Mouse (Mus musculus): ENCODE data around the gene Espn. TPM values are rescaled to one million over a fixed set of nuclear protein-coding genes. Genes with fewer than 3 reads are reported as not detected.

The Espn gene
- polyA plus RNA-seq, 1 experiment from 2014 or later = 2.0 TPM

DNA sequence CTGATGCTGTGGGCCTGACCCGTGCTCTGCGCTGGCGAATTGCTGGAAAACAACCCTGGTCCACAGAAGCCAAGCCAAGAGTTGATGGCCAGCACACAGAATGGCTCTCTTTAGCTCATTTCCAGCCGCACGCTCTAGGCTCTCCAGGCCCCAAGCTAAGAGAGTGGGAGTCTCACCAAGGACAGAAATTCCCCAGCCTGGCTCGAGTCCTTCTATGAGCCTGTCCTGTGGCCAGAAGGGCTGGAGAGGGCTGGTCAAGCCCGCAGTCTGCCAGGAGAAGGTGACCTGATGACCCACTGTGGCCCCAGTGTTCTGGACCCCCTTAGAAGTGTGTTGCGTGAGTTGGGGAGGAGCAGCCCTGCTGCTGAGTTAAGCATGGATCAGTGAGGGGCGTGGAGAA, 75.0 kb downstream of the Espn start:
- TF ChIP-seq CTCF (IDR thresholded peaks at IDR 0.05) (no peak), EP300 (IDR thresholded peaks at IDR 0.05) (no peak)
- no peak overlapping the region for H3K4me3 ChIP-seq (ENCODE audit: low read depth, low read length)
- H3K9me3 ChIP-seq (ENCODE audit: low read length) = no peaks in the 10 kb centered on the region
- H3K27ac ChIP-seq (ENCODE audit: low read length) = no peak overlapping the region
- 0 out of 2 replicates have a peak, but pooled peaks cover 5% of the 10 kb centered on the region for H3K4me1 ChIP-seq (ENCODE audit: insufficient read depth, low read depth, low read length)
- H3K27me3 ChIP-seq (replicated peaks; ENCODE audit: insufficient read depth, low read length) = no peaks in the 10 kb centered on the region
- H3K9ac ChIP-seq (replicated peaks; ENCODE audit: low read depth) = no peak overlapping the region
- H3K36me3 ChIP-seq (ENCODE audit: insufficient read depth, low read length) = no peaks in the 10 kb centered on the region
- ATAC-seq (no peak), DNase-seq (ENCODE audit: low spot score) (no peak)
- no peak overlapping the region for H3K4me2 ChIP-seq (replicated peaks; ENCODE audit: low read depth, low read length)
- WGBS = 86% methylated on average over 9 of the region's 9 CpGs

DNA sequence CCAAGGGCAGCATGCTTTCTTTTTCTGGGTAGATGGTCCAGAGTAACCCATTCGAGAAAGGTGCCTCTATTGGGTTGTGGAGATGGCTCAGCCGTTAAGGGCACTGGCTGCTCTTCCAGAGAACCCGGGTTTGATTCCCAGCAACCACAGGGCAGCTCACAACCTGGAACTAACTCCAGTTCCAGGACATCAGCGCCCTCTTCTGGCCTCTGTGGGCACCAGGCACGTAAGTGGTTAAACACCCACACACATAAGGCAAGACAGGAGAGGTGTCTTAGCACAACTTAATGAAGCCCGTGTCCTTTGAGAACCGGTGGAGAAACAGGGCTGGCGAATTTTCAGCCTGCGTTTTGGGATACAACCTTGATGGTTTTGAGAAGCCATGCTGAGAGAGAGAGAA, 77.6 kb downstream of the Espn start:
- Histone ChIP-seq H3K9ac (replicated peaks; ENCODE audit: low read depth) (no peak overlapping the region), H3K4me3 (ENCODE audit: low read depth, low read length) (no peak overlapping the region), H3K36me3 (ENCODE audit: insufficient read depth, low read length) (no peaks in the 10 kb centered on the region), H3K27ac (ENCODE audit: low read length) (no peak overlapping the region), H3K4me2 (replicated peaks; ENCODE audit: low read depth, low read length) (no peak overlapping the region), H3K27me3 (replicated peaks; ENCODE audit: insufficient read depth, low read length) (no peaks in the 10 kb centered on the region), H3K9me3 (ENCODE audit: low read length) (no peaks in the 10 kb centered on the region), H3K4me1 (ENCODE audit: insufficient read depth, low read depth, low read length) (0 out of 2 replicates have a peak, but pooled peaks cover 5% of the 10 kb centered on the region)
- TF ChIP-seq CTCF (IDR thresholded peaks at IDR 0.05) = peak; percentile 20
- no peak for TF ChIP-seq EP300 (IDR thresholded peaks at IDR 0.05)
- ATAC-seq = no peak
- 83% methylated on average over 9 of the region's 9 CpGs for WGBS
- DNase-seq (ENCODE audit: low spot score) = no peak

DNA sequence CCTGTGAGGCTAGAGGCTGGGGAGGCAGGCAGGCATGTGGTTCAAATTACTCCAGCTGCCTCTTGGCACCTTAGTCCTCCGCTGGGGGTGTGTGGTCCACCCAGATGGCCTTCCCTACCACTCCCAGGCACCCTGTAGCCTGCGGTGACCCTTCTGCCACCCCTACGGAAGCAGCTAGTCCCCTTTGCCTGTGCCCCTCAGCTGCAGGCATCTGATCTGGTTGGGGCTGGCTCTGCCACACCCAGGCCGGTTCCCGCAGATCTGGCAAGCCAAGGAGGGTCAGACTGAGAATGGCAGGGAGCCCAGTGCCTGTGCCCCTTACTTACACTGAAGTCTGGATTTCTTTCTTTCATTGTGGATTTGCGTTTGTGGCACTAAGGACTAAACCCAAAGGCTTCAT, 78.5 kb downstream of the Espn start:
- no peaks in the 10 kb centered on the region for H3K27me3 ChIP-seq (replicated peaks; ENCODE audit: insufficient read depth, low read length)
- TF ChIP-seq CTCF (IDR thresholded peaks at IDR 0.05) (no peak), EP300 (IDR thresholded peaks at IDR 0.05) (no peak)
- no peak overlapping the region for H3K4me2 ChIP-seq (replicated peaks; ENCODE audit: low read depth, low read length)
- no peaks in the 10 kb centered on the region for H3K36me3 ChIP-seq (ENCODE audit: insufficient read depth, low read length)
- ATAC-seq = no peak
- H3K4me3 ChIP-seq (ENCODE audit: low read depth, low read length) = no peak overlapping the region
- DNase-seq (ENCODE audit: low spot score) = peak; percentile 19
- 66% methylated on average over 5 of the region's 6 CpGs for WGBS
- no peak overlapping the region for H3K9ac ChIP-seq (replicated peaks; ENCODE audit: low read depth)
- H3K9me3 ChIP-seq (ENCODE audit: low read length) = no peaks in the 10 kb centered on the region
- 0 out of 2 replicates have a peak, but pooled peaks cover 5% of the 10 kb centered on the region for H3K4me1 ChIP-seq (ENCODE audit: insufficient read depth, low read depth, low read length)
- H3K27ac ChIP-seq (ENCODE audit: low read length) = peak overlapping the region; percentile 47

DNA sequence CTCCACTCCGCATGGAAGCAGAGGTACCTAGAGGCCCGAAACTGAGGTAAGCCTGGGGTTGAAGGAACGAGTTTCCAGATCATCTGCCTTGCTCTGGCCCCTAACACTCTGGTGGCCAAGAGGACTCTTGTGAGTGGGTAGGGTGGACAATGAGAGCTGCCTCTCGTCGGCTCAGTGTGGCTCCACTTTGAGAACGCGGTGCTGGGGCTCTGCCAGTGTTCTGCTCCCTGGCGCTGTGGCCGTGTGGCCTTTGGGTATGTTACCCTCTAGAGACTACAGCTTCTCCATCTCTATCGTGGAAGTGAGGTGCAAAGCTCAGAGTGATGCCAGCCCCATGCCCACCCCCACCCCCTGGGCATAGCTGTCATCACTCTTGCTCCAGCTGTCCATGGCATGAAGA, 79.5 kb downstream of the Espn start:
- Histone ChIP-seq H3K4me3 (ENCODE audit: low read depth, low read length) (no peak overlapping the region), H3K4me2 (replicated peaks; ENCODE audit: low read depth, low read length) (no peak overlapping the region; the same call in 1 of the 2 replicates), H3K27ac (ENCODE audit: low read length) (peak overlapping the region; percentile 79), H3K9me3 (ENCODE audit: low read length) (no peaks in the 10 kb centered on the region), H3K27me3 (replicated peaks; ENCODE audit: insufficient read depth, low read length) (no peaks in the 10 kb centered on the region), H3K36me3 (ENCODE audit: insufficient read depth, low read length) (no peaks in the 10 kb centered on the region), H3K4me1 (ENCODE audit: insufficient read depth, low read depth, low read length) (0 out of 2 replicates have a peak, but pooled peaks cover 5% of the 10 kb centered on the region), H3K9ac (replicated peaks; ENCODE audit: low read depth) (no peak overlapping the region)
- TF ChIP-seq EP300 (IDR thresholded peaks at IDR 0.05) (no peak), CTCF (IDR thresholded peaks at IDR 0.05) (no peak)
- DNase-seq (ENCODE audit: low spot score) (peak; percentile 23), ATAC-seq (peak; percentile 24)
- WGBS = 42% methylated on average over 10 of the region's 10 CpGs

DNA sequence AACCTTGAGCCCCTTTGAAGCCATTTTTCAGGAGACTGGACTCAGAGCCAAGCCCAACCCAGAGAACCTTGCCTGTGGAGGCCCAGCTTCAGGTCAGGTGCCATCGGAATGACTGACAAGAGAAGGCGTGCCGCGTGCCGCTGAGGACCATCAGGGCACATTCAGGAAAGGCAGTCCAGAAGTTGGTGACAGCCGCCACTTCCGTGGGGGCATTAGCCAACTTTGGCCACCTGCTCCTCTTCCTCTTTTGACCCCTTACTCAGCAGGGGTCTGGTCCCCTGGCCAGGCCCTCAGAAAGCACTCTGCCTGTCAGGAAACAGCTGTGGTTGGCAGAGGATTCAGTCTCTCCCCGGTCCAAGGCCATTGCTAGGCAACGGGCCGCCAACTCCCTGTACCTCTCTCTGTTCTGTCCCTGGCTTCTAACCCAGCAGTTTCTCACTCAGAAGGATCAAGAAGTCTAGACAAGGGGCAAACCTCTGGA, 80.0 kb downstream of the Espn start, which contains the start of gene Plekhg5:
Gene Plekhg5, plus strand, starts transcription at position 378 of the 481 bp plus-strand sequence.
- no peaks in the 10 kb centered on the region for H3K36me3 ChIP-seq (ENCODE audit: insufficient read depth, low read length)
- no peaks in the 10 kb centered on the region for H3K9me3 ChIP-seq (ENCODE audit: low read length)
- TF ChIP-seq EP300 (IDR thresholded peaks at IDR 0.05) = no peak
- no peak for TF ChIP-seq CTCF (IDR thresholded peaks at IDR 0.05)
- H3K4me2 ChIP-seq (replicated peaks; ENCODE audit: low read depth, low read length) = no peak within 1 kb of the TSS; the same call in 1 of the 2 replicates
- no peak within 1 kb of the TSS for H3K9ac ChIP-seq (replicated peaks; ENCODE audit: low read depth)
- no peaks in the 10 kb centered on the region for H3K27me3 ChIP-seq (replicated peaks; ENCODE audit: insufficient read depth, low read length)
- WGBS = 32% methylated on average over 10 of the region's 10 CpGs
- peak within 1 kb of the TSS; percentile 79 for H3K27ac ChIP-seq (ENCODE audit: low read length)
- 0 out of 2 replicates have a peak, but pooled peaks cover 5% of the 10 kb centered on the region for H3K4me1 ChIP-seq (ENCODE audit: insufficient read depth, low read depth, low read length)
- ATAC-seq (peak; percentile 84), DNase-seq (ENCODE audit: low spot score) (peak; percentile 92)
- no peak within 1 kb of the TSS for H3K4me3 ChIP-seq (ENCODE audit: low read depth, low read length)

DNA sequence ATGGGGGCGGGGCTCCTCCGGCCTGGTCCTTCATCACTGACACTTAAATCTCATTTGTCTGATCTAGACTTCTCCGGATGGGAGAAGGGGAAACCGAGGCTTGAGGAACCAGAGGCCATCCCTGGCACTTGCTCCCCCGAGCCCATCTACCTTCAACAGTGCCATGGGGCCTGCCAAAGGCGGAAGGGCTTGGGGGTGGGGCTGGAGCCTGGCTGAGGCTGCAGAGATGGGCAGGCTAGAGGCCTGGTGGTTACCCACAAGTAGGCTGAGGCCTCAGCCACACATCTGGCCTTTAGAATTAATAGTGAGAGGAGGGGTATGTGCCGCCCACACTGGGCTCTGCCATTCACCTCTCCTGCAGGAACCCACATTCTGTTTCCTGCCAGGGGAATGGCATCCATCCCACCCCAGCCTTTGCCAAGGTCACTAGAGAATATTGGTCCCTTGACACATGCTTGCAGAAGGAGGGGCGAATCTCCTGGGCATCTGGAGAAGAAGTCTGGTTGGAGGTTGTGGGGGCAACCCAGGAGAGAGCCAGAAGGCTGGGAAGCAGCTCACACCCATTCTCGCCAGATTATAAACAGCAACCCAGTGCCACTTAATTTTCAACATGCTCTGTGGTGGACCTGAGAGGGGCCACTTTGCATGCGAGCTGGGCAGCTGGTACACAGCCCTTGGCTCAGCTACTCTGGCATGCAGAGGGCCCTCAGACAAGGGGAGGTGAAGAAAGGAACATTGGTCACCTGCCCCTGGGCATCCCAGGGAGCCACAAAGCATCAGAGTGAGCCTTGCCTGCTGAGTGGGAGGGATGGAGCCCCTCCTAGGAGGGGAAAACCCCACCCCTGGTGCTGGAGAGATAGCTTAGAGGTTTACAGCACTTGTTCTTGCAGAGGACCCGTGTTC, 81.4 kb downstream of the Espn start:
- H3K27me3 ChIP-seq (replicated peaks; ENCODE audit: insufficient read depth, low read length) = no peaks in the 10 kb centered on the region
- no peaks in the 10 kb centered on the region for H3K9me3 ChIP-seq (ENCODE audit: low read length)
- ATAC-seq (peak; percentile 45), DNase-seq (ENCODE audit: low spot score) (peak; percentile 36)
- TF ChIP-seq CTCF (IDR thresholded peaks at IDR 0.05) (no peak), EP300 (IDR thresholded peaks at IDR 0.05) (no peak)
- no peak overlapping the region for H3K9ac ChIP-seq (replicated peaks; ENCODE audit: low read depth)
- WGBS = 66% methylated on average over 11 of the region's 11 CpGs
- H3K4me1 ChIP-seq (ENCODE audit: insufficient read depth, low read depth, low read length) = 0 out of 2 replicates have a peak, but pooled peaks cover 5% of the 10 kb centered on the region
- H3K4me2 ChIP-seq (replicated peaks; ENCODE audit: low read depth, low read length) = no peak overlapping the region
- no peak overlapping the region for H3K27ac ChIP-seq (ENCODE audit: low read length)
- no peaks in the 10 kb centered on the region for H3K36me3 ChIP-seq (ENCODE audit: insufficient read depth, low read length)
- H3K4me3 ChIP-seq (ENCODE audit: low read depth, low read length) = no peak overlapping the region

Other genes starting within 250 kb of the Espn start
- 23.0 and 24.9 TPM in 2 replicates for gene Dnajc11, start 218.7 kb downstream of the Espn start, polyA plus RNA-seq (2015; fragmentation: Nextera tagmentation; extraction: Ambion mirVana)
- 31.0 and 33.3 TPM in 2 replicates for gene Thap3, start 163.4 kb downstream of the Espn start, polyA plus RNA-seq (2015; fragmentation: Nextera tagmentation; extraction: Ambion mirVana)
- gene Phf13, start 156.1 kb downstream of the Espn start, polyA plus RNA-seq (2015; fragmentation: Nextera tagmentation; extraction: Ambion mirVana) = 18.0 TPM in 2 replicates
- 13.4 and 13.7 TPM in 2 replicates for gene Klhl21, start 143.6 kb downstream of the Espn start, polyA plus RNA-seq (2015; fragmentation: Nextera tagmentation; extraction: Ambion mirVana)
- 13.2 and 13.7 TPM in 2 replicates for gene Zbtb48, start 124.7 kb downstream of the Espn start, polyA plus RNA-seq (2015; fragmentation: Nextera tagmentation; extraction: Ambion mirVana)
- 0.21 and 0.35 TPM in 2 replicates for gene Tas1r1, start 113.8 kb downstream of the Espn start, polyA plus RNA-seq (2015; fragmentation: Nextera tagmentation; extraction: Ambion mirVana)
- gene Nol9, start 113.0 kb downstream of the Espn start, polyA plus RNA-seq (2015; fragmentation: Nextera tagmentation; extraction: Ambion mirVana) = 10.0 and 11.3 TPM in 2 replicates
- gene Plekhg5, start 79.9 kb downstream of the Espn start, polyA plus RNA-seq (2015; fragmentation: Nextera tagmentation; extraction: Ambion mirVana) = 17.4 and 18.8 TPM in 2 replicates
- gene Tnfrsf25, start 36.4 kb downstream of the Espn start, polyA plus RNA-seq (2015; fragmentation: Nextera tagmentation; extraction: Ambion mirVana) = 1.2 and 1.4 TPM in 2 replicates
- gene Hes2, start 6.5 kb upstream of the Espn start, polyA plus RNA-seq (2015; fragmentation: Nextera tagmentation; extraction: Ambion mirVana) = 0.26 and 0.33 TPM in 2 replicates
- gene Acot7, start 25.8 kb upstream of the Espn start, polyA plus RNA-seq (2015; fragmentation: Nextera tagmentation; extraction: Ambion mirVana) = 59.2 and 63.4 TPM in 2 replicates
- 11.1 and 12.3 TPM in 2 replicates for gene Gpr153, start 121.9 kb upstream of the Espn start, polyA plus RNA-seq (2015; fragmentation: Nextera tagmentation; extraction: Ambion mirVana)
- gene Hes3, start 139.3 kb upstream of the Espn start, polyA plus RNA-seq (2015; fragmentation: Nextera tagmentation; extraction: Ambion mirVana) = not detected in 2 replicates
- 16.9 and 18.9 TPM in 2 replicates for gene Icmt, start 144.9 kb upstream of the Espn start, polyA plus RNA-seq (2015; fragmentation: Nextera tagmentation; extraction: Ambion mirVana)
- 0.53 and 0.70 TPM in 2 replicates for gene Rnf207, start 166.6 kb upstream of the Espn start, polyA plus RNA-seq (2015; fragmentation: Nextera tagmentation; extraction: Ambion mirVana)
- 265 and 266 TPM in 2 replicates for gene Rpl22, start 173.4 kb upstream of the Espn start, polyA plus RNA-seq (2015; fragmentation: Nextera tagmentation; extraction: Ambion mirVana)
- gene Chd5, start 186.3 kb upstream of the Espn start, polyA plus RNA-seq (2015; fragmentation: Nextera tagmentation; extraction: Ambion mirVana) = 0.06 and 0.07 TPM in 2 replicates

Data from lung, postnatal 0 days (tissue).